Mouse (Mus musculus): ENCODE data around the gene Lzts2.

- TF ChIP-seq GATA1 (IDR thresholded peaks at IDR 0.05; ENCODE audit: low read length): no peak
- no peak for TF ChIP-seq TAL1 (IDR thresholded peaks at IDR 0.05; ENCODE audit: low read length)
Measured at GRCm38 (mm10) chr19:45002301-45002700, 11.9 kb upstream of the Lzts2 start.

All from erythroblast, embryonic 14.5 days (primary cell).